Mouse (Mus musculus): ENCODE data around the gene Rsl1. TPM values are rescaled to one million over a fixed set of nuclear protein-coding genes. Genes with fewer than 3 reads are reported as not detected.

Gene Rsl1
- 0.15 and 0.16 TPM in 2 replicates for polyA plus RNA-seq (2012; rRNA removed)

GRCm38 (mm10) chr13:67172991-67173722 is at the start of gene Rsl1:
Gene Rsl1 (plus strand): TSS chr13:67173182.

GRCm38 (mm10) chr13:67194340-67194894 is 21.4 kb downstream of the Rsl1 start, which contains the start of gene Zfp455:
Gene Zfp455 (plus strand): TSS chr13:67194506.

Other genes with a start within 250 kb of the Rsl1 start
- 0.03 TPM in 1 of 2 replicates, not detected in the other for gene Zfp712, start 112.0 kb upstream of the Rsl1 start, polyA plus RNA-seq (2012; rRNA removed)
- not detected in 2 replicates for gene Zfp708, start 75.2 kb upstream of the Rsl1 start, polyA plus RNA-seq (2012; rRNA removed)
- 0.23 and 0.35 TPM in 2 replicates for gene Gm28557, start 64.6 kb upstream of the Rsl1 start, polyA plus RNA-seq (2012; rRNA removed)
- gene Rslcan18, start 56.9 kb upstream of the Rsl1 start, polyA plus RNA-seq (2012; rRNA removed) = 0.02 TPM in 2 replicates
- gene Zfp759, start 51.5 kb upstream of the Rsl1 start, polyA plus RNA-seq (2012; rRNA removed) = 0.02 TPM in 1 of 2 replicates, not detected in the other
- gene Zfp455, start 21.3 kb downstream of the Rsl1 start, polyA plus RNA-seq (2012; rRNA removed) = 0.02 TPM in 1 of 2 replicates, not detected in the other
- 0.04 and 0.17 TPM in 2 replicates for gene Zfp458, start 105.3 kb downstream of the Rsl1 start, polyA plus RNA-seq (2012; rRNA removed)
- gene Zfp457, start 133.3 kb downstream of the Rsl1 start, polyA plus RNA-seq (2012; rRNA removed) = 0.13 and 0.19 TPM in 2 replicates
- gene Zfp595, start 159.4 kb downstream of the Rsl1 start, polyA plus RNA-seq (2012; rRNA removed) = 0.09 TPM in 2 replicates
- not detected in 2 replicates for gene Gm28044, start 187.4 kb downstream of the Rsl1 start, polyA plus RNA-seq (2012; rRNA removed)
- gene Zfp953, start 187.4 kb downstream of the Rsl1 start, polyA plus RNA-seq (2012; rRNA removed) = 0.02 and 0.03 TPM in 2 replicates
- gene Gm28041, start 202.6 kb downstream of the Rsl1 start, polyA plus RNA-seq (2012; rRNA removed) = not detected in 2 replicates
- 0.02 TPM in 1 of 2 replicates, not detected in the other for gene Zfp456, start 202.6 kb downstream of the Rsl1 start, polyA plus RNA-seq (2012; rRNA removed)
- gene Zfp429, start 226.6 kb downstream of the Rsl1 start, polyA plus RNA-seq (2012; rRNA removed) = 0.43 and 0.54 TPM in 2 replicates
- 0.03 and 0.14 TPM in 2 replicates for gene Zfp459, start 248.2 kb downstream of the Rsl1 start, polyA plus RNA-seq (2012; rRNA removed)

Measured in stomach, adult 2 months (tissue).